Mouse (Mus musculus) spleen, postnatal 14 days (tissue): Measurements from ENCODE around the gene Polr2b.

Experiments
- DNase-seq, 2 experiments: peaks; one replicate each; pipeline ENCODE4 v3.0.0; 2021 to 2022; ENCODE audit warnings: low spot score in 2 of 2

The Polr2b gene

DNA sequence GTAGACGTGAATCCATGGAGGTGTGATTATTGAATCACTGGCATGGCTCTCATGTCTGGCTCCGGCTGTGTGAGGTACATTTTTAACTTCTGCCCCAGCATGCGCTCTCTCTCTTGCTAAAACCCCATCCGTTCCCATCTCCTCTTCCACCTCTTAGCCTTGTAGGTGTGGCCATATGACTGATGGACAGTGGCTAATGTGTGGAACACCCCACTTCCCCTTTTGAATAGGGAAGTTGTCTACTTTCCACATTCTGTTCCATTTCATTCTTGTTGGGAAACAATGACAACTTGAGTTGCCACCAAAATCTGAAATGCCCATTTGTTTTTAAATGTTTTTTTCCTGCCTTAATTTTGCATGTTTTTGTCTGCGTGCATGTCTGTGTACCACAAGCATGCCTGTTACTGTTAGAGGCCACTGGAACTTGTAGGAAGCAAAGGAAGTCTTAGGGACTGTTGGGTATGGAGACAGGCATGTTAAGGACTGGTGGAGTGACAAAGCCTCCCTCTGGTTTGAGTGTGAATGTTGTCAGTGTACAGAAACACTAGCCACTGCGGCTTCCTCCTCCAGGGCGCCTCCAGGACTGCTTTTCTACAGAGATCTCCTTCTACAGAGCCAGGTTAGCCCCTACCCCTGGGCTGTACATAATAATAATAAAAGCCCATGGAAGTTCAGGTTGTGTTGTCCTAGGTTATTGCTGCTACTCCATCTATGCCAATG is 17.0 kb upstream of the Polr2b start:
- no peak for DNase-seq

GRCm38 (mm10) chr5:77299486-77299885 is 10.5 kb upstream of the Polr2b start:
- no peak for DNase-seq

DNA sequence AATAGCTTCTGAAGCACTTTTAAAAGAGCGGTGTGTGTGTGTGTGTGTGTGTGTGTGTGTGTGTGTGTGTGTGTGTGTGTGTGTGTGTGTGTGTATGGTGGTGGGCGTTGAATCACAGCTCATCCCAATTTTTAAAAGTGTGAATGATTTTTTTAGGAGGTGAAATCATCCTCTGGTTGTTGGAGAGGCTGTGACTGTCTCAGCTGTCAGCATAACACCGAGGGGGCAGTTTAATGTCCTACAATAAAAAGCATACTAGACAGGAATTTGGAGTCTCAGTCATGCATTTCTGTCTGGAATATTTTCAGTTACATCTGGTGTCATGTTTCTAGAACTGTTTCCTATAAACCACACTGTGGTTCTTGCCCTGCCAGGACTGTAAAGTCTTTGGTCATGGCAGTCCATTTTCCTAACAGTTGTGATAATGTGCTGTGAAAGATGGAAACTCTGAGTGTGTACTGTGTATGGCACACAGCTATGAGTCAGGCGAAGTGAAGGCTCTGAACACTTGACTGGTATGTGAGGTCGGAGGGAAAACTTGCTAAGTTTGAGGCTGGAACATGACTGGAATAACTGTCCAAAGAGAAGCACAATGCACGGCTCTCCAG is 8.5 kb upstream of the Polr2b start:
- DNase-seq: no peak

- no peak for DNase-seq
These were observed 2.0 kb upstream of the Polr2b start for GRCm38 (mm10) chr5:77307821-77308553.

DNA sequence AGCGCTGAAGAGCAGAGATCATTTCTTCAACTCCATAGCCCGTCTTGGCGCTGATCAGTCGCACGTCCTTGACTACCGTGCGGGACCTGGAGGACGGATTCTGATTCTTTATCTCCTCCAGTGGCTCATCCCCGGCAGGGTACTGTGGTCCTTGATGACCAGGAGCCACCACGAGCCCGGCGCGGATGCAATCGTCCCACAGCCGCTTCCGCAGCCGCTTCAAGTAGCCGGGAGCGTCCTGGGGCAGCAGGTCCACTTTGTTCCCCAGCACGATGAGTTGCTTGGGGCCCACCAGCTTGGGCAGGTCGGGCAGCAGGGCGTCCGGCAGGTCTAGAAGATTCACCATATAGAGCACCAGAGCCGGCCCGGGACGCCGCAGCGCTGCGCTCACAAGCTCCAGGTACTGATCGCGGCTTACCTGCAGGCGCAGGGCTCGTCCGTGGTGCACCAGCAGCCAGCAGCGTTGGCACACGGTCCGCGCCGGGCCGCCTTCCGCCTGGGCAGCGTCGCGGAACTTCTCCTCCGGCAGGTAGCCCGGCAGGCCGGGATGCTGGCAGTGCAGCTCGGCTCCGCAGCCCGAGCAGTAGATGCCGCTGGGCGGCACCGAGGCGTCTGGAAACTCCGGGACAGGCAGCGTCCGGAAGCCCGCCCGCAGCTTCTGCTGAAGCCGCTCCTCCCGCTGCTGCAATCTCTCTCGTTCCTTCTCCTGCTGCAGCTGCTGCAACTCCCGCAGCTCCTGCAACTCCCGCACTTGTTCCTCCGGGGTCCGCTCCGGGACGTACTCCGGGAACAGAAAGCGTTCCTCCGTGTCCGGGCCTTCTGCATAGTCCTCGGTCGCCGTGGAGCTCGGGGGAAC is 668 bp upstream of the Polr2b start:
- peak; percentile 14 to 28 for DNase-seq

DNA sequence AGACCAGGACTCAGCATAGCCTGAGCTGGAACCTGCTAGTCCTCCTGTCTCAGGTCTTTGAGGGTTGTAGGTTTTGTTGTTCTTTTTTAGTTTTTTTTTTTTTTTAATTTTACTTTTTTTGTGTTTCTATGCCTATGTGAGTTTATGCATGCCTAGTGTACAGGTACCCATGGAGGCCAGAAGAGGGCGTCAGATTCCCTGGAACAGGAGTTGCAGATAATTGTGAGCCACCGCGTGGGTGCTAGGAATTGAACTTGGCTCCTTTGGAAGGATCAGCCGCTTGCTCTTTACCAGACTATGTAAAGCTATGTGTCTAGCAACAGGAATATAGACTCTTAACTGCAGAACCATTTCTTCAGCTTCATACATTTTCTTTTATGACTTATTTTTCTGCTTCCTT is 4.3 kb downstream of the Polr2b start:
- no peak for DNase-seq

GRCm38 (mm10) chr5:77314986-77315385 is 5.0 kb downstream of the Polr2b start:
- no peak for DNase-seq

GRCm38 (mm10) chr5:77324936-77325335 is 15.0 kb downstream of the Polr2b start:
- DNase-seq: no peak

DNA sequence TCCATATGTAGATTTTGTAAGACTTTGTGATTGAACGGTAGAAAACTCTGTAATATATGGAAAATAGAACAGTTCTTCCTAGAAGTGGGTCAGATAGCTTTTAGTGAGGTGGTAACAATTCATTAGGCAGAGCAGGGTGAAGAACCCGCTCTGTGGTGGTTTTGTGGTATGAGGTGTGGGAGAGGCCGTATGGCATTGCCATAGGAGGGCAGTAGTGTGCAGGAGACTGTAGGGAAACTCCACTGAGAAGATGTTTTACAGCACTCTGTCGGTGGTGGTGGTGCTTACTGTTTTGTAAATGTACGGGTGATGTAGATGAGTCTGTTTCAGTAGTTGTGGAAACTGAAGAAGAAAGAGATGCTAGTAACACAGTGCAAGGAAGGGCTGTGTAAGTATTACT is 20.2 kb downstream of the Polr2b start:
- no peak for DNase-seq

- DNase-seq: no peak
These were observed 30.1 kb downstream of the Polr2b start for GRCm38 (mm10) chr5:77340033-77340432.

DNA sequence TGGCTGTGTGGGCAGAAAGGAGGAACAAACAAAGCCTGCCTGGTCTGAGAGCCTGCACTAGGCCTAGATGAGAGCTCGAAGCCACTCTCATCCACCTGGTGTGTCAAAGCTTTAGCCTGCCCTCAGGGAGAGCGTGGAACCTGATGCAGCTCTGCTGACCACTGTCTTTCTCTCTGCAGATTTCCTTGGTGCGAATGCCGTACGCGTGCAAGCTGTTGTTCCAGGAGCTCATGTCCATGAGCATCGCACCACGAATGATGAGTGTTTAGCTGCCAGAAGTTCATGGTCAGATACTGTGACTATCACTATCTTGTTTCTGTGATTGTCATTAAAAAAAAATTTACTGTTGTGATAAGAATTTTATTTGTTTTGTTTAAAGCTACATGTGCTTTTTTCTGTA is 39.0 kb downstream of the Polr2b start:
- DNase-seq: no peak

DNA sequence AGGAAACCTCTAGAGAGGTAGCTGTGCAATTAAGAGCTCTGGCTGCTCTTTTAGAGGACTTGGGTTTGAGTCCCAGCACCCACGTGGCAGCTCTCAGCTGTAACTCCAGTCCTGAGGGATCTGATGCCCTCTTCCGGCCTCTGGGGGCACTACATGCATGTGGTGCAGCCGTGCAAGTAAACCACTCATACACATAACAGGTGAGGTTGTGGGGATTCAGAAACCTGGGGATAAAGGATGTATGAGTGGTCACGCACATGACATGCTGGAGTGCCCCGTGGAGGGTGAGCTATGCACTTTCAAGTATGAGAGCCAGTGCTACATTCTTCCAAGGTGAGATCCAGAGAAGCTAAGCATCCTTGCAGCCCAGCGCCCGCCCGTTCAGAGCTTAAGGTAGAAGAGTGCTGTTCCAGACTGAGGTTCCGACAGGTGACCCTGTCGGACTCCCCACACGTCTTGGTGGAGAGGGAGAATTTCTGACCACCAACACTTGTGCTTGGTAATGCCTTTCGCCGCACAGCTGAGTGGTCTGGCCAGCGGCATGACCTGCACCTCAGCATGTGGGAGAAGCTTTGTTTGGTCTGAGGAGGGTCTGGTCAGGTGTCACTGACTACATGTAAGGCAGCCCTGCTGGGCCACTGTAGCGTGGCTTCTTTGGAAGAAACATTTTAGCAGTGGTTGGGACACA is 40.2 kb downstream of the Polr2b start:
- DNase-seq: no peak

- no peak for DNase-seq
These were observed 41.7 kb downstream of the Polr2b start for GRCm38 (mm10) chr5:77351691-77352090.

DNA sequence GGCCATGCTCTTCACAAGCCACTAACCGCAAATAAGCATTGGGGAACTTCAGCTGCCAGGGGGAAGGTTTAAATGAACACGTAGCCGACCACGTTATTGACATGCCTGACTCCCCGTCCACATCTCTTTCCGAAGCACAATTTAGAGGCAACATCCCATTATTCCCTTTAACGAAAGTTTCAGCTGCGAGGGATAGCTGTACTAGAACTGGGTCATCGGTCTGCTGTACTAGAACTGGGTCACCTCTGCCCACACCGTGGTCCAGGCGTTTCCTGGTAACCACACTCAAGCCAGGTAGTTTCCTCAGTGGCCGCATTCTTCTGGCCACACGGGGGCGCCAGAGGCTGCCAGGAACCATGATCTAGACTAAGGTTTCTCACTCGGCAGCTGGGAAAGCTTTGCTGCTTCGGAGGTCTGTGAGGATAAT is 44.4 kb downstream of the Polr2b start:
- peak; percentile 55 to 72 for DNase-seq

DNA sequence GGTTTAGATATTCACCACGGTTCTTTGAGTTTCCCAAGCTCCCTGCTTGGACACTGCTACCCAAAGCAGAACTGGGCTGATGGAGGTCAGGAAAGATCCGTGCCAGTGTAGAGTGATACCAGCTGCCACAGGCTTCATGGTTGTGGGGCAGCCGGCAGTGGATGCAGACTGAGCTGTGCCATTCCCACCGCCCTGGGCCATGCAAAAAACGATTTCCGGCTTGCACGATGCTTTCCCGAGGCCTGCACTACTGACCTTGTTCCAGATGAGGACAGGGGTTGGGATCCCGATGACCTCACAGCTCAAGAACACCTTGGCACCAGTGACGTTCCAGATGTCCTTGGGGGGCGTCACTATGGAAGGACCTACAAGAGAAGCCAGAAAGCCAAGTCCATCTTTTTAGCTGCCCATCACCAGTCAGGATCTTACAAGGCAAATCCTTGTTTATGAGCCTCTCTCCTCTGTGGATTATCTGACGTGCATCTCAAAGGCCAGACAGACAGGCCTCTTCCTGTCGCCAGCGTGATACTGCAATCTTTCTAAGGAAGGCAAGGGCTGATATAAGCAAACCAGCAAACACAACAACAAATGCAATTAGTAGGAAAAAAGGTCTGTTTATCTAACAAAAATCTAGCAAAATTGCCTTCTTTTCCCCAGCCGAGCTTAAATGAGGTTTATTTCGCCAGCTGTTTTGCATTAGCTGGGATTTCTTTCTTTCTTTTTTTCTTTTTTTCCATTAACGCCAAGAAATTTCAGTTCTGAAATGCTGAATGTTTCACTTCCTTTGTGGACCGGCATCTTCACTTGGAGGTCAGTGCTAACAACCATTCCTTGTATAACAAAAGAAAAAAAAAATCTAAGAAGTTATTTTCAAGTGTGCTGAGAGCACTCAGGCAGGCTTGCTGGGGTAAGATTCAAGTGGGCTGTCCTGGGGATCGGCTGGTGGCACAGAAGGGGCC is 45.6 kb downstream of the Polr2b start:
- DNase-seq: no peak

GRCm38 (mm10) chr5:77357405-77358149 is 47.6 kb downstream of the Polr2b start:
- peak; percentile 16 to 22 for DNase-seq

DNA sequence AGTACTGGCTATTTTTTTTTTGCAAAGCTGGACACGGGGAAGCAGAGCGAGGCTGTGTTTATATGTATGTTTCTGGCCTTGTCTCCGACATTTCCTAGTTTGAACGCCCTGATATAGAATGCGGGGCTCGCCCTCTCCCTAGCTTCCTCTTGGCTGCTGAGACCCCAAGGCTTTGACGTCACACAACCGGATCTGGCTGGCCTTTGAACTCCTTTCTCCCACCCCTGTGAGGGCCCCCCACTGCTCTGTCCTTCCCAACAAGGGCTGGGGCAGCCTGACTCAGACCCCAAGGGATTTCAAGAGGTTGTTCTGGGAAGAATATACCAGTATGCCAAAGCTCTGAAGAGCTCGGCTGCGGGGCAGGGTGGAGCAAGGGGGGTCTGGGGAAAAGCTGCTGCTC is 48.4 kb downstream of the Polr2b start:
- DNase-seq: no peak

DNA sequence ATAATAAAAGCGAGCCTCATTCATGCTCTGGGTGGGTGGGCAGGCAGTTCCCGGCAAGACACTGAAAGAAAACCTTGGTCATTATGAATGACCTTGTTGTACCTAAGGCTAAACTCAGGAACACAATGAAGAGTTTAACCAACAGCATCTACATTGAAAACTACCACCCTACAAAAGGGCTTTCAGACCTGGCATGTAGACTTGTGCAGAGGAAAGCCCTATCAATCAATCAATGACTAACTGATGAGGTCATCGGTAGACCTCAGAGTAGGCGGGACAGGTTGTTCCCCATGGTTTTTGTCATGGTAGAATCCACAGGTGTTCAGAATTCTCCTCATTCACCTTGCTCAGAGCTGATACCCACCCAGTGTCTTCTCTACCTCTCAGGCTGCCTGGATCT is 50.0 kb downstream of the Polr2b start:
- no peak for DNase-seq

- no peak for DNase-seq
These were observed 51.1 kb downstream of the Polr2b start for GRCm38 (mm10) chr5:77361006-77361405.

GRCm38 (mm10) chr5:77362120-77362519 is 52.2 kb downstream of the Polr2b start:
- DNase-seq: no peak
